Mouse (Mus musculus) stomach, embryonic 14.5 days (tissue): ENCODE measurements around the gene Zdhhc9. TPM values are rescaled to one million over a fixed set of nuclear protein-coding genes. Genes with fewer than 3 reads are reported as not detected.

Source experiments
- ATAC-seq: fragments of 200-750 bp; cut with Nextera tagmentation; 2 replicates; pipeline ENCODE4 v1.8.0; 2017; ENCODE audit warnings: low read depth, moderate TSS enrichment; ENCODE audit not compliant: insufficient number of reproducible peaks, insufficient read depth, low FRiP score
- H3K27ac ChIP-seq: fragments of 300-500 bp; sonication (generic); 2 replicates; pipeline ENCODE4 v1.5.1; 2014; ENCODE audit warnings: mild to moderate bottlenecking, low read length, moderate library complexity, mixed read lengths
- H3K27me3 ChIP-seq: fragments of 300-500 bp; sonication (generic); 2 replicates; pipeline ENCODE4 v1.6.1; 2014; ENCODE audit warnings: low read length, control low read depth, mixed read lengths; ENCODE audit not compliant: control insufficient read depth, insufficient read depth
- H3K36me3 ChIP-seq: fragments of 300-500 bp; sonication (generic); 2 replicates; pipeline ENCODE4 v1.6.1; 2014; ENCODE audit warnings: mild to moderate bottlenecking, control low read depth, low read length, moderate library complexity, mixed read lengths; ENCODE audit not compliant: control insufficient read depth, insufficient read depth
- H3K4me1 ChIP-seq: fragments of 300-500 bp; sonication (generic); 2 replicates; pipeline ENCODE4 v1.6.1; 2014; ENCODE audit warnings: low read length, control low read depth, mixed read lengths; ENCODE audit not compliant: control insufficient read depth, insufficient read depth
- H3K4me2 ChIP-seq: fragments of 300-500 bp; sonication (generic); replicated peaks from 2 replicates; pipeline ENCODE4 v1.6.1; 2014; ENCODE audit warnings: low read depth, low read length, control low read depth
- H3K4me3 ChIP-seq: fragments of 300-500 bp; sonication (generic); 2 replicates; pipeline ENCODE4 v1.5.1; 2014; ENCODE audit warnings: low read depth, low read length, control low read depth
- H3K9ac ChIP-seq: fragments of 300-500 bp; sonication (generic); replicated peaks from 2 replicates; pipeline ENCODE4 v1.6.1; 2014; ENCODE audit warnings: low read depth, mild to moderate bottlenecking, control low read depth, low read length, moderate library complexity, mixed read lengths
- H3K9me3 ChIP-seq: fragments of 300-500 bp; sonication (generic); 2 replicates; pipeline ENCODE4 v1.6.1; 2016; ENCODE audit warnings: low read depth, low read length, control low read depth; ENCODE audit not compliant: control insufficient read depth
- WGBS: fragments of 180-500 bp; shearing (Covaris S2); extraction: QIAGEN DNeasy Blood & Tissue Kit; methylation state at CpG from one replicate; pipeline ENCODE4 v1.1.7; 2014; 5-methylcytosine and 5-hydroxymethylcytosine counted together
- polyA plus RNA-seq: library from polyadenylated mRNA; unstranded; fragments of >200 nt; fragmentation: Nextera tagmentation; extraction: Ambion mirVana; gene quantifications from 2 replicates; pipeline ENCODE4 v1.2.1, GENCODE M21; 2014

The Zdhhc9 gene
- polyA plus RNA-seq, 1 experiment from 2014 or later: 8.2 TPM

DNA sequence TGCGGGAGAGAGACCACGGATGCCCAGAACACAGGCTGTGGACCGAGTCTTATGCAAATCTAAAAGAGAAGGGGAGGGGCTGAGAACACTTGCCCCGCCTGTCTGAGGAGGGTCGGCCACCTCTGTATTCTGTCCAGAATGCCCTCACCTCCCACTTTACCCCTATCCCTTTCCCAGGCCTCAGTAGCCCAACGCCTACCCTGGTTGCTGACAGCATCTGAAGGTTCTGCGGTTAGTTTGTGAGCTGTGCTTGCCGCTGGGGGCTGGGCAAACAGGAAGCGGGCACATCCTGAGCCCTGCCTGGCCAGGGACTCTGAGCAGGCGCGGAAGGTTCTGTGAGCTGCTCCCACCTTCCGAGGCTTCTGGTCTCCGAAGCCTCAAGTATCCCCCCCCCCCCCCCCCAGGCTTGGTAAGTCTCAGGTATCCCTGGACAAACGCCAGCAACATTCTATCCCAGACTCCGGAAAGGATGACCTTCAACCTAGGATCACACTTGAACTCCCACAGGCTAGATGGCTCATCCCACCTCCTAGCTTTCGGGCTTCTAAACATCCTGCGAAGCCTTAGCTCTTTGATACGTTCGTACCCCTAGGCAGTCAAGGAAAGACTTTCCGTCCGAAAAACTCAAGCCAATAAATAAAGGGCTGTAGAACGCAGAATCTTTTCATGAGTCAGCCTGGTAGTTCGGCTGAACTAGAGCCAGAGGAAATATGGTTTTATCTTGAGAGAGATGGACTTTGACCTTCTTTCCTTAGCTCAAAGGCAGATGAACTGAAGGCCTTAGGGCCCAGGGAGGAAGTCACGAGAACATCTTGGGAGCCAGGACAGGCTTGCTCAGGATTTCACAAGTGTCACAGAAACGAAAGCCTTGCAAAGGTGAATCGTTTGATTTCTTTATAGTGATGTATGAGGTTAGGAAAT lies 65.0 kb downstream of the Zdhhc9 start:
- no peaks in the 10 kb centered on the region for H3K9me3 ChIP-seq
- H3K4me2 ChIP-seq: peak overlapping the region; percentile 30
- 45% methylated on average over 26 of the region's 26 CpGs for WGBS
- H3K4me3 ChIP-seq: no peak overlapping the region
- H3K9ac ChIP-seq: no peak overlapping the region
- no peaks in the 10 kb centered on the region for H3K36me3 ChIP-seq
- no peaks in the 10 kb centered on the region for H3K4me1 ChIP-seq
- 0 out of 2 replicates have a peak, but pooled peaks have one; percentile 43 for ATAC-seq
- no peak overlapping the region for H3K27ac ChIP-seq
- no peaks in the 10 kb centered on the region for H3K27me3 ChIP-seq

- H3K36me3 ChIP-seq: no peaks in the 10 kb centered on the region
- no peak overlapping the region for H3K4me2 ChIP-seq
- no peak overlapping the region for H3K9ac ChIP-seq
- 69% methylated on average over 6 of the region's 6 CpGs for WGBS
- no peaks in the 10 kb centered on the region for H3K27me3 ChIP-seq
- H3K9me3 ChIP-seq: no peaks in the 10 kb centered on the region
- H3K27ac ChIP-seq: no peak overlapping the region
- H3K4me1 ChIP-seq: no peaks in the 10 kb centered on the region
- ATAC-seq: peak; percentile 44; the same call in 1 of the 2 replicates
- H3K4me3 ChIP-seq: no peak overlapping the region
These were observed 67.2 kb downstream of the Zdhhc9 start for GRCm38 (mm10) chrX:48141481-48141880.

DNA sequence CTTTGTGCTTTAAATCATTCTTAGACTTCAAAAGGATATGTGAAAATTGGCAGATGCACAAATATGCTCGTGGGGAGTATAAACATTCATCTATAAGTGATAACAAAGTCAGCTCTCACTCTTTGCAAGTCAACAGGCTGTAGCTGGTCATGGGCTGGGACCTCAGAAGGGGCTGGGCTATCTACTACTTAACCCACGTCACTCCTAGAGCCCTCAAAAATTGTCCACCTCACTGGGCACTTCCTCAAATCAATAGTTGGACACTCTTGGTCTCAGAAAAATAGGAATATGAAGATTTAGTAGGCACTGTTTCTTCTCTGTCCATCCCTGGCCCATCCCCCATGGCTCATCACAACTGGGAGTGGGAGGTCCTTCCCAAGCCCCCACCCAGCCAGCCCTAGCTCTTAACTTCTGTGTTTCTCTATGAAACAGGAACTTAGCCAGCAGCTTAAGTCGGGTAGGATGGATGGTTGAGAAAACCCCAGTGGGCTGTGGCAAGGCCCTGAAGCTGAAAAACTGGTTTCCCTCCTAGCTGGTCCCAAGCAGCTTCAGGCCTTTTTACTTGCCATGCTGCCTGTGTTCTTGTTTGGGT lies 68.3 kb downstream of the Zdhhc9 start:
- Histone ChIP-seq H3K4me2 (no peak overlapping the region), H3K9me3 (no peaks in the 10 kb centered on the region), H3K27me3 (no peaks in the 10 kb centered on the region), H3K27ac (no peak overlapping the region), H3K4me1 (no peaks in the 10 kb centered on the region), H3K4me3 (no peak overlapping the region), H3K9ac (no peak overlapping the region), H3K36me3 (no peaks in the 10 kb centered on the region)
- WGBS: 45% methylated on average over 3 of the region's 3 CpGs
- no peak for ATAC-seq

DNA sequence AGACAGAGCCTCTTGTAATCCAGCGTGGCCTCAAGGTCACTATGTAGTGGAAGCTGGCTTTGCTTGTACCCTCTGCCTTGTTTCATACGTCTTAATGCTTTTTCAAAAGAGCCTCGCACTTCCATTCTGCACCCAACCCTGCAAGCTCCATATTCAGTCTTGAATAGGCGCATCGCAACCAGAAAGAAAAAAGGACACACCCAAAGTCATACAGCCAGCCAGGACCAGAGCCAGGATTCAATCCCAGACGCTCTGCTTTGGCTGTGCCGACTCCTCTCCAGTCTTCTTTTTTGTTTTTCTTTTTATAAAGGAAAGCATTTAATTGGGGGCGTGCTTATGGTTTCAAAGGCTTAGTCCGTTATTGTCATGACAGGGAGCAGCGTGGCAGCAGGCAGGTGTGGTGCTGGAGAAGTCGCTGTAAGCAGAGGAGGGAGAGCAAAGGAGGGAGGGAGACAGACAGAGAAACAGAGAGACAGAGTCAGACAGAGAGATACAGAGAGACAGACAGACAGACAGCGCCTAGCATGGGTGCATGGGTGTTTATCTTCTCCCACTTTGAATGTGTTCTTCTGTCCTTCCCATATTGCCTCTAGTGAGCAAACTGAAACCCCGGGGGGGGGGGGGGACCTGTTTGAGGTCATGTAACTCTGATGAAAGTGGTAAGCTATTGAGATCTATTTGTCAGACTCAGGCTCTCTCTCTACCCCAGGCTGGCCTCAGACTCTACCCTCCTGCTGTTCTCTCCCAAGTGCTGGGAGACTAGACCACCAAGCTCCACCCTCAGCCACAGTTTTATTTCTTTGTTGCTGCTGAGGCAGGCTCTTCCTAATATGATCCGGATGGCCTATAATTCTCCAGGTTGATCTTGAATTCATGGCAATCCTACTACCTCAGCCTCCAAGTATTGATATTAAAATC lies 69.1 kb downstream of the Zdhhc9 start:
- no peaks in the 10 kb centered on the region for H3K4me1 ChIP-seq
- H3K9ac ChIP-seq: no peak overlapping the region
- H3K27ac ChIP-seq: no peak overlapping the region
- no peaks in the 10 kb centered on the region for H3K9me3 ChIP-seq
- ATAC-seq: no peak
- no peak overlapping the region for H3K4me2 ChIP-seq
- H3K27me3 ChIP-seq: no peaks in the 10 kb centered on the region
- no peaks in the 10 kb centered on the region for H3K36me3 ChIP-seq
- no peak overlapping the region for H3K4me3 ChIP-seq
- WGBS: 59% methylated on average over 14 of the region's 14 CpGs

DNA sequence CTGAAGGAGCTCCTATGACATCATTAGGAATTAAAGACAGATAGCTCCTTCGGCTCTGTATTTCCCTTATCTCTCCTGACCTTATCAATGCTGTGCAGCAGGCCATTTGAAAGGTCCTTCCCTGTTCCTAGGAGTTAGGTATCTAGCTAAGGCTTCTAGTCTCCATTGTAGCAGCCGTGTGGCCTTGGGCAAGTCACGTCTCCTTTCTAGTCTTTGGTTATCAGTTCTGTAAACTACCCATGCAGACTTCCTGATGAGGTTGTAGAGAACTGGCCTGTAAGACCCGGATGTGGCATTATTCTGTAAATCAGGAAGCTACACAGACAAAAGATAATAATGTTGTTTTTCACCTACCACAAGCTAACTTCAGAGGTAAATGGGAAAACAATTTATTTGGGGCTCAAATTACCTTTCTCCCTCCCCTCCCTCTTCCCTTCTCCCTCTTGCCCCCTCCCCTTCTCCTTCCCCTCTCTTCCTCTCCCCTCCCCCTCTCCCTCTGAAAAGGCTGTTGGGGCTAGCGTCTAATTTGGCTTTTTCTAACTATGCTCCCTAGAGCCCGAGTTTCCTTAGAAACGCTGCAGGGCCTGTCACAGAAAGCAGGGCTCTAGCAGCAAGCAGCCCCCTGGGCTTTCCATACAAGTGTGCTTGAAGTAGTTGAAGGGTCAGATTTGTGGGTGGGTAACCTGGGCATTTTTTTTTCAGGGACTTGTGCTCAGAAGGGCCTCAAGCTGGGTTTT lies 70.0 kb downstream of the Zdhhc9 start:
- Histone ChIP-seq H3K4me2 (no peak overlapping the region), H3K4me1 (no peaks in the 10 kb centered on the region), H3K9ac (no peak overlapping the region), H3K36me3 (no peaks in the 10 kb centered on the region), H3K27ac (no peak overlapping the region), H3K9me3 (no peaks in the 10 kb centered on the region), H3K27me3 (no peaks in the 10 kb centered on the region), H3K4me3 (no peak overlapping the region)
- ATAC-seq: no peak
- 50% methylated on average over 7 of the region's 7 CpGs for WGBS

- 65% methylated on average over 6 of the region's 6 CpGs for WGBS
- H3K4me1 ChIP-seq: no peaks in the 10 kb centered on the region
These were observed 70.7 kb downstream of the Zdhhc9 start for GRCm38 (mm10) chrX:48138011-48138410.

GRCm38 (mm10) chrX:48136935-48137334 lies 71.7 kb downstream of the Zdhhc9 start:
- ATAC-seq: no peak
- Histone ChIP-seq H3K4me3 (no peak overlapping the region), H3K4me2 (no peak overlapping the region), H3K27me3 (no peaks in the 10 kb centered on the region), H3K27ac (no peak overlapping the region), H3K9ac (no peak overlapping the region), H3K36me3 (no peaks in the 10 kb centered on the region), H3K9me3 (no peaks in the 10 kb centered on the region), H3K4me1 (no peaks in the 10 kb centered on the region)
- 75% methylated on average over 4 of the region's 4 CpGs for WGBS

More at GRCm38 (mm10) chrX:48138011-48138410, 70.7 kb downstream of the Zdhhc9 start:
- H3K9ac ChIP-seq: no peak overlapping the region
- no peak overlapping the region for H3K4me3 ChIP-seq
- H3K9me3 ChIP-seq: no peaks in the 10 kb centered on the region
- no peak for ATAC-seq
- H3K4me2 ChIP-seq: no peak overlapping the region
- H3K27me3 ChIP-seq: no peaks in the 10 kb centered on the region
- no peaks in the 10 kb centered on the region for H3K36me3 ChIP-seq
- H3K27ac ChIP-seq: no peak overlapping the region
